Mouse (Mus musculus): ENCODE results near the gene Tnfsf13b. TPM values are rescaled to one million over a fixed set of nuclear protein-coding genes. Genes with fewer than 3 reads are reported as not detected.

Gene Tnfsf13b
- polyA plus RNA-seq, 1 experiment: not detected

GRCm38 (mm10) chr8:10072347-10072746 lies 66.1 kb downstream of the Tnfsf13b start:
- Histone ChIP-seq H3K36me3 (ENCODE audit: control insufficient read depth) (no peaks in the 10 kb centered on the region), H3K4me1 (ENCODE audit: control insufficient read depth) (no peaks in the 10 kb centered on the region), H3K27me3 (ENCODE audit: control insufficient read depth) (no peaks in the 10 kb centered on the region), H3K4me3 (replicated peaks) (no peak overlapping the region), H3K9me3 (ENCODE audit: control insufficient read depth, low read length) (no peaks in the 10 kb centered on the region)
- TF ChIP-seq TAL1 (IDR thresholded peaks at IDR 0.05; ENCODE audit: low read length) (no peak), GATA1 (IDR thresholded peaks at IDR 0.05; ENCODE audit: low read length) (no peak)

Other genes with a start within 250 kb of the Tnfsf13b start
- gene Fam155a, start 235.3 kb upstream of the Tnfsf13b start, polyA plus RNA-seq (2012): not detected in 2 replicates
- gene Gm10217, start 142.2 kb upstream of the Tnfsf13b start, polyA plus RNA-seq (2012): not detected in 2 replicates
- gene Lig4, start 28.8 kb upstream of the Tnfsf13b start, polyA plus RNA-seq (2012): 0.01 TPM in 1 of 2 replicates, not detected in the other
- 0.02 TPM in 1 of 2 replicates, not detected in the other for gene Abhd13, start 28.8 kb upstream of the Tnfsf13b start, polyA plus RNA-seq (2012)
- gene Myo16, start 147.4 kb downstream of the Tnfsf13b start, polyA plus RNA-seq (2012): not detected in 2 replicates